Mouse (Mus musculus) heart, postnatal 25 days (tissue): ENCODE results near the gene Btbd35f9. TPM values are rescaled to one million over a fixed set of nuclear protein-coding genes. Genes with fewer than 3 reads are reported as not detected.
"Not testable (repeated sequence)": the region's sequence is repeated elsewhere in the genome, so short reads cannot be mapped to it uniquely, and the experiment has no call there.

Experiments used
- DNase-seq: peaks from one replicate; pipeline ENCODE4 v3.0.0; 2022; ENCODE audit warnings: low spot score
- intact Hi-C: fragments of 180-260 bp; cut with DNase I; formaldehyde crosslinking; loops from one replicate; pipeline ENCODE4 v1.15.1; 2025
- total RNA-seq, 2 experiments: library from RNA; stranded (reverse); gene quantifications; 2 replicates each; pipeline ENCODE4 v1.2.3; 2021

The Btbd35f9 gene
- total RNA-seq, result not detected

DNA sequence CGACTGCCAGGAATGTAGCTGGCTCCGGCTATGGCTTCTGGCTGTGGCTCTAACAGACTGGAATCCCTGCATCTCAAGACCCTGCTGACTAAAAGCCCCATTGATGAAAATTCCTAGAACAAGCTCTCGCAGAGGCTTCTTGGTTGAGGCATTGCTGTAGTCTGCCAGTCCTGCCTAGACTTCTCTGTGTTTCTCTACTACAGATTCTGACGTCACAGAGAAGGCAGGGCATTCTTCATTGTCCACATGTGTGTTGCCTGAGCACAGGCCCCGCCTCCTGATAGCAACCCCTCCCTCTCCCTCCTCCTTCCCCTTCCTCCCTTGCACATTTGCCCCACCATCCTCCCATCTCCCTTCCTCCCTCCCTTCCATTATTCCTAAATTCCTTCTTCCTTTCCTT lies at the start of gene Btbd35f9:
Gene Btbd35f9 (minus strand): TSS at position 101 of the 400 bp plus-strand sequence.
- intact Hi-C loops, result not testable (repeated sequence)

More for the DNA sequence above, at the start of gene Btbd35f9:
- DNase-seq, result not testable (repeated sequence)

Other genes with a start within 250 kb of the Btbd35f9 start
- gene Btbd35f6, start 205.0 kb downstream of the Btbd35f9 start, total RNA-seq, result not detected
- gene Gm21870, start 174.7 kb downstream of the Btbd35f9 start, total RNA-seq, result not detected
- gene Spin2g, start 77.2 kb upstream of the Btbd35f9 start, total RNA-seq, result not detected